Comparison of ENCODE assay signal across 18 mouse cellular contexts in genomic region chr3:156816938-156817337, GRCm38 (mm10).
"Had no signal": no experiment of that assay in that cellular context is flagged by ENCODE, and none has a peak within 500 bp of the region (broad histone marks: within the 10 kb centered on the region; RNA-seq: fewer than 3 reads in every experiment).

No protein-coding gene starts in this region.

- H3K9ac ChIP-seq: lung, embryonic 14.5 days; midbrain, embryonic 13.5 days; midbrain, embryonic 15.5 days; neural tube, embryonic 13.5 days; neural tube, embryonic 15.5 days had no signal

- H3K4me2 ChIP-seq: lung, embryonic 14.5 days; midbrain, embryonic 13.5 days; midbrain, embryonic 15.5 days; neural tube, embryonic 13.5 days; neural tube, embryonic 15.5 days had no signal

- H3K9me3 ChIP-seq: midbrain, embryonic 10.5 days; midbrain, embryonic 13.5 days; midbrain, embryonic 15.5 days; neural tube, embryonic 13.5 days; neural tube, embryonic 15.5 days had no signal

- H3K27me3 ChIP-seq: midbrain, embryonic 13.5 days; midbrain, embryonic 15.5 days; neural tube, embryonic 13.5 days; neural tube, embryonic 15.5 days had no signal

- DNase-seq: lung, adult 18-20 months; lung, embryonic 14.5 days; lung, postnatal 10 days; lung, postnatal 4 days; retina, postnatal 1 day; right cerebral cortex, adult 18-20 months; right cerebral cortex, postnatal 25 days; right cerebral cortex, postnatal 4 days; spleen, adult 18-20 months; thymus, adult 18-20 months; thymus, postnatal 14 days; thymus, postnatal 36 days had no signal

- H3K4me1 ChIP-seq: midbrain, embryonic 15.5 days; neural tube, embryonic 13.5 days had no signal

- H3K36me3 ChIP-seq: midbrain, embryonic 10.5 days; midbrain, embryonic 13.5 days; midbrain, embryonic 15.5 days; neural tube, embryonic 13.5 days; neural tube, embryonic 15.5 days had no signal

- H3K4me3 ChIP-seq: midbrain, embryonic 10.5 days; midbrain, embryonic 13.5 days; midbrain, embryonic 15.5 days; myocyte; neural tube, embryonic 13.5 days; neural tube, embryonic 15.5 days had no signal

- ATAC-seq: midbrain, embryonic 13.5 days; midbrain, embryonic 15.5 days had no signal

- H3K27ac ChIP-seq: midbrain, embryonic 10.5 days; midbrain, embryonic 13.5 days; midbrain, embryonic 15.5 days; neural tube, embryonic 13.5 days; neural tube, embryonic 15.5 days had no signal
